Mouse (Mus musculus): ENCODE data around the gene Zfp287. TPM values are rescaled to one million over a fixed set of nuclear protein-coding genes. Genes with fewer than 3 reads are reported as not detected.

Gene Zfp287
- polyA plus RNA-seq (2012; rRNA removed), result 1.2 TPM in 2 replicates

- under 1% methylated on average over 48 of the region's 48 CpGs for WGBS
- H3K27me3 ChIP-seq (replicated peaks; ENCODE audit: control insufficient read depth, insufficient read depth, low read length), result no peaks in the 10 kb centered on the region
- no peaks in the 10 kb centered on the region for H3K36me3 ChIP-seq (ENCODE audit: control insufficient read depth, insufficient read depth, low read length)
- no peaks in the 10 kb centered on the region for H3K4me1 ChIP-seq (ENCODE audit: control insufficient read depth, insufficient read depth, low read length)
- peak within 1 kb of the TSS; percentile 1; the same call in 1 of the 2 replicates for H3K27ac ChIP-seq (ENCODE audit: insufficient read depth, low read depth, low read length)
- DNase-seq, result peak; percentile 90
- peak within 1 kb of the TSS; percentile 55 for H3K4me3 ChIP-seq (ENCODE audit: insufficient read depth, low read depth, low read length)
- TF ChIP-seq CTCF (conservative IDR thresholded peaks at IDR 0.05; ENCODE audit: insufficient read depth, insufficient read length, low read depth, low read length), result no peak
- no peak for TF ChIP-seq POLR2A (IDR thresholded peaks at IDR 0.05; ENCODE audit: low read depth, low read length)
Observed at GRCm38 (mm10) chr11:62731311-62732021, at the start of gene Zfp287. Gene Zfp287, minus strand, starts transcription at chr11:62731905.

- peaks cover 2% of the 10 kb centered on the region for H3K36me3 ChIP-seq (ENCODE audit: control insufficient read depth, insufficient read depth, low read length)
- H3K27me3 ChIP-seq (replicated peaks; ENCODE audit: control insufficient read depth, insufficient read depth, low read length), result no peaks in the 10 kb centered on the region
- H3K4me3 ChIP-seq (ENCODE audit: insufficient read depth, low read depth, low read length), result no peak overlapping the region
- no peak overlapping the region for H3K27ac ChIP-seq (ENCODE audit: insufficient read depth, low read depth, low read length)
- 95% methylated on average over 7 of the region's 7 CpGs for WGBS
- no peak for DNase-seq
- no peaks in the 10 kb centered on the region for H3K4me1 ChIP-seq (ENCODE audit: control insufficient read depth, insufficient read depth, low read length)
- no peak for TF ChIP-seq POLR2A (IDR thresholded peaks at IDR 0.05; ENCODE audit: low read depth, low read length)
- no peak for TF ChIP-seq CTCF (conservative IDR thresholded peaks at IDR 0.05; ENCODE audit: insufficient read depth, insufficient read length, low read depth, low read length)
Observed at GRCm38 (mm10) chr11:62776510-62776909, 44.8 kb upstream of the Zfp287 start.

- Histone ChIP-seq H3K27me3 (replicated peaks; ENCODE audit: control insufficient read depth, insufficient read depth, low read length) (no peaks in the 10 kb centered on the region), H3K4me1 (ENCODE audit: control insufficient read depth, insufficient read depth, low read length) (no peaks in the 10 kb centered on the region; the same call in 1 of the 2 replicates), H3K4me3 (ENCODE audit: insufficient read depth, low read depth, low read length) (no peak overlapping the region), H3K36me3 (ENCODE audit: control insufficient read depth, insufficient read depth, low read length) (no peaks in the 10 kb centered on the region), H3K27ac (ENCODE audit: insufficient read depth, low read depth, low read length) (no peak overlapping the region)
- no peak for DNase-seq
- TF ChIP-seq CTCF (conservative IDR thresholded peaks at IDR 0.05; ENCODE audit: insufficient read depth, insufficient read length, low read depth, low read length) (no peak), POLR2A (IDR thresholded peaks at IDR 0.05; ENCODE audit: low read depth, low read length) (no peak)
- 65% methylated on average over 9 of the region's 9 CpGs for WGBS
Observed at GRCm38 (mm10) chr11:62760755-62761457, 29.2 kb upstream of the Zfp287 start.

GRCm38 (mm10) chr11:62758491-62758890 is 26.8 kb upstream of the Zfp287 start:
- no peaks in the 10 kb centered on the region for H3K27me3 ChIP-seq (replicated peaks; ENCODE audit: control insufficient read depth, insufficient read depth, low read length)
- no peaks in the 10 kb centered on the region for H3K36me3 ChIP-seq (ENCODE audit: control insufficient read depth, insufficient read depth, low read length)
- DNase-seq, result no peak
- no peak overlapping the region for H3K27ac ChIP-seq (ENCODE audit: insufficient read depth, low read depth, low read length)
- no peak overlapping the region for H3K4me3 ChIP-seq (ENCODE audit: insufficient read depth, low read depth, low read length)
- WGBS, result 83% methylated on average over 11 of the region's 11 CpGs
- TF ChIP-seq POLR2A (IDR thresholded peaks at IDR 0.05; ENCODE audit: low read depth, low read length) (no peak), CTCF (conservative IDR thresholded peaks at IDR 0.05; ENCODE audit: insufficient read depth, insufficient read length, low read depth, low read length) (no peak)
- H3K4me1 ChIP-seq (ENCODE audit: control insufficient read depth, insufficient read depth, low read length), result no peaks in the 10 kb centered on the region; the same call in 1 of the 2 replicates

- TF ChIP-seq POLR2A (IDR thresholded peaks at IDR 0.05; ENCODE audit: low read depth, low read length) (no peak), CTCF (conservative IDR thresholded peaks at IDR 0.05; ENCODE audit: insufficient read depth, insufficient read length, low read depth, low read length) (no peak)
- DNase-seq, result no peak
- no peak overlapping the region for H3K4me3 ChIP-seq (ENCODE audit: insufficient read depth, low read depth, low read length)
- no peaks in the 10 kb centered on the region for H3K27me3 ChIP-seq (replicated peaks; ENCODE audit: control insufficient read depth, insufficient read depth, low read length)
- 91% methylated on average over 6 of the region's 6 CpGs for WGBS
- H3K36me3 ChIP-seq (ENCODE audit: control insufficient read depth, insufficient read depth, low read length), result no peaks in the 10 kb centered on the region
- no peak overlapping the region for H3K27ac ChIP-seq (ENCODE audit: insufficient read depth, low read depth, low read length)
- H3K4me1 ChIP-seq (ENCODE audit: control insufficient read depth, insufficient read depth, low read length), result no peaks in the 10 kb centered on the region; the same call in 1 of the 2 replicates
Observed at GRCm38 (mm10) chr11:62757906-62758305, 26.2 kb upstream of the Zfp287 start.

GRCm38 (mm10) chr11:62757143-62757507 is 25.4 kb upstream of the Zfp287 start:
- Histone ChIP-seq H3K27me3 (replicated peaks; ENCODE audit: control insufficient read depth, insufficient read depth, low read length) (no peaks in the 10 kb centered on the region), H3K4me1 (ENCODE audit: control insufficient read depth, insufficient read depth, low read length) (no peaks in the 10 kb centered on the region; the same call in 1 of the 2 replicates), H3K27ac (ENCODE audit: insufficient read depth, low read depth, low read length) (no peak overlapping the region), H3K4me3 (ENCODE audit: insufficient read depth, low read depth, low read length) (no peak overlapping the region), H3K36me3 (ENCODE audit: control insufficient read depth, insufficient read depth, low read length) (no peaks in the 10 kb centered on the region)
- WGBS, result 5% methylated on average over 7 of the region's 7 CpGs
- no peak for DNase-seq
- no peak for TF ChIP-seq CTCF (conservative IDR thresholded peaks at IDR 0.05; ENCODE audit: insufficient read depth, insufficient read length, low read depth, low read length)
- no peak for TF ChIP-seq POLR2A (IDR thresholded peaks at IDR 0.05; ENCODE audit: low read depth, low read length)

Measured in kidney, adult 2 months (tissue).